In the genomic region with DNA sequence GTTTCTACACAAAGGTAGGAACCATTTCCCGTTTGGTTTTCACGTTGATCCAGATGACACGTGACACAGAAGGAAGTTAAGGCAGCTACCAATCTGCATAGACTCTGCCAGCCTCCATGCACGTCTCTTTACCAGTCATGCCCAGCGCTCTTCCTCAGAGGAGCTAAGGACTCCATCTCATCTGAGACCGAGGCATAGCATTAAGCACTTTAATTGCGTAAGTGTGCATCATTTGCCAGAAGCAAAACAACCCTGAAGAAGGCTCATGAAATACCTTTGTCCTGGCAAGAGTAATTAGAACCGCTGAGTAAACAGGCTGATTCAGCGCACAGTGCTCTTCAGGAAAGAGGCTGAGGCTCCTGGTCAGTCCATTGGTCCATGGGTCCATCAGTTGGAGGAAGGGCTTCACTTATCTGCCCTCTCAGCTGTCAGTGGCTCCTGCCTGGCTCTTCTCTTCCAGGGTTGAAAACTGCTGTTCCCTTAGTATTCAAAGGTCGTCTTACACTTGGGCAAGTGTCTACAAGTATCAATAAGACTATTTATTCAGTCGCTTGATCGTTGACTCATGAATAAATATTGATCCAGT, we compare ENCODE assay signal across 24 mouse cellular contexts. TPM values are rescaled to one million over a fixed set of nuclear protein-coding genes. Genes with fewer than 3 reads are reported as not detected.
DNase-seq lines count a peak whose midpoint lies in the region; ATAC-seq and TF ChIP-seq lines count a peak whose summit lies in the region.
"Had no signal": no experiment of that assay in that cellular context is flagged by ENCODE, and none has a peak within 500 bp of the region (broad histone marks: within the 10 kb centered on the region; RNA-seq: fewer than 3 reads in every experiment).

No protein-coding gene starts in this region.

- no peak for TF ChIP-seq EP300 in lung, postnatal 0 days (IDR thresholded peaks at IDR 0.05)

- ATAC-seq in lung, postnatal 0 days, result peak; percentile 25; the same call in 1 of the 2 replicates
- ATAC-seq in intestine, embryonic 16.5 days, result peak; percentile 80
- no peak for ATAC-seq in granulocyte monocyte progenitor cell, adult 5-6 weeks (replicated peaks; ENCODE audit: poor library complexity, severe bottlenecking)
- ATAC-seq: activated CD4-positive, CD25-positive, alpha-beta regulatory T cell, adult 4 months; midbrain, embryonic 13.5 days; Patski had no signal

- no peak overlapping the region for H3K4me3 ChIP-seq in lung, postnatal 0 days (ENCODE audit: low read depth, low read length)
- H3K4me3 ChIP-seq in intestine, embryonic 16.5 days (ENCODE audit: low read length), result no peak overlapping the region
- H3K4me3 ChIP-seq: embryonic facial prominence, embryonic 15.5 days; forebrain, embryonic 10.5 days; limb, embryonic 12.5 days; lung, embryonic 15.5 days; midbrain, embryonic 13.5 days; neural tube, embryonic 15.5 days had no signal

- no peaks in the 10 kb centered on the region for H3K4me1 ChIP-seq in lung, postnatal 0 days (ENCODE audit: insufficient read depth, low read depth, low read length)
- H3K4me1 ChIP-seq in intestine, embryonic 16.5 days (ENCODE audit: control insufficient read depth, insufficient read depth, low read length), result peaks cover 6% of the 10 kb centered on the region
- H3K4me1 ChIP-seq: limb, embryonic 12.5 days; midbrain, embryonic 13.5 days; neural tube, embryonic 15.5 days had no signal

- no peak overlapping the region for H3K9ac ChIP-seq in lung, postnatal 0 days (replicated peaks; ENCODE audit: low read depth)
- H3K9ac ChIP-seq in intestine, embryonic 16.5 days (ENCODE audit: low read depth, low read length), result no peak overlapping the region
- H3K9ac ChIP-seq: embryonic facial prominence, embryonic 15.5 days; hindbrain, embryonic 14.5 days; limb, embryonic 12.5 days; liver, embryonic 14.5 days; lung, embryonic 15.5 days; midbrain, embryonic 13.5 days; neural tube, embryonic 15.5 days had no signal

- no peak overlapping the region for H3K27ac ChIP-seq in lung, postnatal 0 days (ENCODE audit: low read length)
- no peak overlapping the region for H3K27ac ChIP-seq in intestine, embryonic 16.5 days (ENCODE audit: low read length)
- H3K27ac ChIP-seq: embryonic facial prominence, embryonic 15.5 days; forebrain, embryonic 10.5 days; hindbrain, embryonic 14.5 days; limb, embryonic 12.5 days; liver, embryonic 14.5 days; lung, embryonic 15.5 days; midbrain, embryonic 13.5 days; neural tube, embryonic 15.5 days had no signal

- no peak overlapping the region for H3K4me2 ChIP-seq in lung, postnatal 0 days (replicated peaks; ENCODE audit: low read depth, low read length)
- no peak overlapping the region for H3K4me2 ChIP-seq in intestine, embryonic 16.5 days (ENCODE audit: low read depth, low read length)
- H3K4me2 ChIP-seq: embryonic facial prominence, embryonic 15.5 days; heart, embryonic 11.5 days; hindbrain, embryonic 14.5 days; limb, embryonic 12.5 days; lung, embryonic 15.5 days; midbrain, embryonic 13.5 days; neural tube, embryonic 15.5 days had no signal

- H3K27me3 ChIP-seq in lung, postnatal 0 days (replicated peaks; ENCODE audit: insufficient read depth, low read length), result no peaks in the 10 kb centered on the region
- H3K27me3 ChIP-seq in intestine, embryonic 16.5 days (replicated peaks; ENCODE audit: control insufficient read depth, insufficient read depth, low read length), result no peaks in the 10 kb centered on the region
- H3K27me3 ChIP-seq: embryonic facial prominence, embryonic 15.5 days; limb, embryonic 12.5 days; lung, embryonic 15.5 days; midbrain, embryonic 13.5 days; neural tube, embryonic 15.5 days; Patski had no signal

- no peaks in the 10 kb centered on the region for H3K36me3 ChIP-seq in lung, postnatal 0 days (ENCODE audit: insufficient read depth, low read length)
- no peaks in the 10 kb centered on the region for H3K36me3 ChIP-seq in intestine, embryonic 16.5 days (ENCODE audit: control insufficient read depth, insufficient read depth, low read length)
- H3K36me3 ChIP-seq: embryonic facial prominence, embryonic 15.5 days; forebrain, embryonic 10.5 days; limb, embryonic 12.5 days; lung, embryonic 15.5 days; midbrain, embryonic 13.5 days; neural tube, embryonic 15.5 days had no signal

- no peak for DNase-seq in lung, postnatal 0 days (ENCODE audit: low spot score)
- no peak for DNase-seq in lung, postnatal 14 days
- peak; percentile 60 to 87 for DNase-seq in kidney, postnatal 25 days
- no peak for DNase-seq in cerebellum, adult 9-11 months
- DNase-seq in cerebellum, postnatal 36 days, result no peak
- DNase-seq: adrenal gland, postnatal 14 days; cerebellum, adult 11-12 months; cerebellum, postnatal 25 days; heart, postnatal 10 days; thymus, adult 18-20 months had no signal

- WGBS in lung, postnatal 0 days, result 54% methylated on average over 12 of the region's 12 CpGs
- WGBS in intestine, embryonic 16.5 days, result 59% methylated on average over 12 of the region's 12 CpGs

- TF ChIP-seq CTCF in lung, postnatal 0 days (IDR thresholded peaks at IDR 0.05), result no peak

- H3K9me3 ChIP-seq in lung, postnatal 0 days (ENCODE audit: low read length), result no peaks in the 10 kb centered on the region
- no peaks in the 10 kb centered on the region for H3K9me3 ChIP-seq in intestine, embryonic 16.5 days (ENCODE audit: control insufficient read depth, low read length)
- H3K9me3 ChIP-seq: embryonic facial prominence, embryonic 15.5 days; forebrain, embryonic 10.5 days; limb, embryonic 12.5 days; lung, embryonic 15.5 days; midbrain, embryonic 13.5 days; neural tube, embryonic 15.5 days had no signal

RNA-seq across cellular contexts. Expression of gene Lpar3, which starts 44.9 kb away (rescaled TPM):
- 9.5 and 9.8 TPM in 2 replicates for polyA plus RNA-seq in lung, postnatal 0 days (2015; fragmentation: Nextera tagmentation; extraction: Ambion mirVana)
- polyA plus RNA-seq in intestine, embryonic 16.5 days (2015; fragmentation: Nextera tagmentation; extraction: Ambion mirVana), result 2.8 and 3.1 TPM in 2 replicates
- not detected in 2 replicates for total RNA-seq in granulocyte monocyte progenitor cell, adult 5-6 weeks (2014; fragmentation: Nextera tagmentation)
- total RNA-seq in granulocyte monocyte progenitor cell, adult 5-6 weeks (2017), result not detected in 2 replicates
- total RNA-seq: megakaryocyte, adult 5-6 weeks had no signal
- polyA plus RNA-seq: activated CD4-positive, CD25-positive, alpha-beta regulatory T cell, adult 4 months had no signal

Comparison
In these comparisons a context has a peak if more than half of its experiments do, and no peak if none do; other contexts are left out.
1. DNase-seq: peak in kidney, postnatal 25 days (2 of 2); none in lung, postnatal 0 days (single experiment), lung, postnatal 14 days (single experiment), cerebellum, adult 9-11 months (single experiment) and cerebellum, postnatal 36 days (0 of 2).